Mouse (Mus musculus): Measurements from ENCODE around the gene AC129217.1.
"Not testable (repeated sequence)": the region's sequence is repeated elsewhere in the genome, so short reads cannot be mapped to it uniquely, and the experiment has no call there.

DNA sequence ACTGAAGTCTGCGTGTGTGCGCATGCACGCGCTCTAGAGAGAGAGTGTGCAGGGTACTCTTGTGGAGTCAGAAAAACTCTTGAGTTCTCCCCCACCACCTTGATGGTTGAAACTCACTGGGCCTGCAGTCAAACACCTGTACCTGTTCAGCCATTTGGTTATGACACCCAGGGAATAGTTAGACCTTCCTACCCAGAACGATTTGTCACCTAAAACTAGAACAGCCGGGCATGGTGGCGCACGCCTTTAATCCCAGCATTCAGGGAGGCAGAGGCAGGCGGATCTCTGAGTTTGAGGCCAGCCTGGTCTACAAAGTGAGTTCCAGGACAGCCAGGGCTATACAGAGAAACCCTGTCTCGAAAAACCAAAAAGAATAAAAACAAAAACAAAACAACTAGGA, 6.8 kb downstream of the AC129217.1 start:
- TF ChIP-seq GATA1 (IDR thresholded peaks at IDR 0.05; ENCODE audit: borderline replicate concordance, low read length); CTCF (IDR thresholded peaks at IDR 0.05; ENCODE audit: low read depth, low read length); TAL1 (conservative IDR thresholded peaks at IDR 0.05; ENCODE audit: low read depth, low read length): not testable (repeated sequence)

Data from G1E (cell line).